Mouse (Mus musculus) embryonic facial prominence, embryonic 10.5 days (tissue): ENCODE results near the gene Zfhx3. TPM values are rescaled to one million over a fixed set of nuclear protein-coding genes. Genes with fewer than 3 reads are reported as not detected.

Experiments
- DNase-seq: peaks from one replicate; pipeline ENCODE4 v3.0.0-alpha.2; 2017; ENCODE audit warnings: low spot score
- H3K27ac ChIP-seq: fragments of 300-500 bp; sonication (generic); replicated peaks from 2 replicates; pipeline ENCODE4 v1.5.1; 2016; ENCODE audit warnings: mild to moderate bottlenecking
- H3K27me3 ChIP-seq: fragments of 300-500 bp; sonication (generic); replicated peaks from 2 replicates; pipeline ENCODE4 v1.6.1; 2016; ENCODE audit warnings: low read depth, mild to moderate bottlenecking; ENCODE audit not compliant: poor library complexity, severe bottlenecking
- H3K36me3 ChIP-seq: fragments of 300-500 bp; sonication (generic); replicated peaks from 2 replicates; pipeline ENCODE4 v1.6.1; 2016; ENCODE audit warnings: mild to moderate bottlenecking, moderate library complexity
- H3K4me1 ChIP-seq: fragments of 300-500 bp; sonication (generic); 2 replicates; pipeline ENCODE4 v1.6.1; 2016
- H3K4me3 ChIP-seq: fragments of 300-500 bp; sonication (generic); 2 replicates; pipeline ENCODE4 v1.5.1; 2016; ENCODE audit warnings: mild to moderate bottlenecking, moderate library complexity
- H3K9me3 ChIP-seq: fragments of 300-500 bp; sonication (generic); 2 replicates; pipeline ENCODE4 v1.6.1; 2016; ENCODE audit warnings: mild to moderate bottlenecking
- WGBS: fragments of 180-500 bp; shearing (Covaris S2); methylation state at CpG from one replicate; pipeline ENCODE4 v1.1.7; 2016; 5-methylcytosine and 5-hydroxymethylcytosine counted together
- polyA plus RNA-seq: library from polyadenylated mRNA; unstranded; fragments of >200 nt; fragmentation: Nextera tagmentation; extraction: Ambion mirVana; gene quantifications from 2 replicates; pipeline ENCODE4 v1.2.1, GENCODE M21; 2016

The Zfhx3 gene
- polyA plus RNA-seq, 1 experiment from 2014 or later, result 18.8 TPM

DNA sequence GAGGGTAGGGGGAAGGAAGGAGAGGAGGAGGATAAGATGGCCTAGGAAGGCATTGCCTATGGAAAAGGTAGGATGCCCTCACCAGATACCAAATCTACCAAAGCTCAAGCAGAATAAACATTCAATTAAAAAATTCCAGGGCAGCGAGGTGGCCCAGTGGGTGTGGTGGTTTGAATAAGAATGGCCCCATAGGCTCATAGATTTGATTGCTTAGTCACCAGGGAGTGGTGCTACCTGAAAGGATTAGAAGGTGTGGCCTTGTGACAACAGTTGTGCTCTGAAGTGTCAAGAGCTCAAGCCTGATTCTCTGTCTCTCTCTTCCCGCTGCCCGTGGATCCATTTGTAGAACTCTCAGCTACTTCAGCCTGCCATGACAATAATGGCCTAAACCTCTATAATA is 703.2 kb downstream of the Zfhx3 start:
- WGBS, result 72% methylated on average over 3 of the region's 3 CpGs

DNA sequence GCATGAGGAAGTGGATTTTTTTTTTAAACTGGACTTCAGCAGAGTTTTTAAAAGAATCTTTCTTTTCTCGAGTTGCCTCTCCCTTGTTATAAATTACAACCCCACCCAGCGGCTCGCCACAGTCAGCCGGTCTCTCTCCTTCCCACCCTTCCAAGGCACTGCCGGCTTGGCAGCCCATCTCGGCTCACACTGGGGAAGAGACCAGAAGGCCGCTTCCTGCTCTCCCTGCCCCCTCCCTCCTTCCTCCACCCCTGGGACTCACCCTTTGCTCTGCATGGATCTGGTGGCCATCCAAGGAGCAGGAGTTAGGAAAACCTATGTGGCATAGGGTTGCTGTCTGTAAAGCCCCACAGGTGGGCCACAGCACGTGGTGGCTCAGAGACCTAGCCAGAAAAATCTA is 705.1 kb downstream of the Zfhx3 start:
- Histone ChIP-seq H3K4me1 (peaks cover 24% of the 10 kb centered on the region), H3K27ac (no peak overlapping the region; the same call in 1 of the 2 replicates), H3K36me3 (no peaks in the 10 kb centered on the region), H3K27me3 (no peaks in the 10 kb centered on the region), H3K4me3 (no peak overlapping the region), H3K9me3 (no peaks in the 10 kb centered on the region)
- WGBS, result 43% methylated on average over 8 of the region's 8 CpGs
- DNase-seq, result no peak

More for the DNA sequence above, 703.2 kb downstream of the Zfhx3 start:
- H3K36me3 ChIP-seq, result no peaks in the 10 kb centered on the region
- no peaks in the 10 kb centered on the region for H3K9me3 ChIP-seq
- DNase-seq, result no peak
- no peak overlapping the region for H3K4me3 ChIP-seq
- H3K27ac ChIP-seq, result no peak overlapping the region
- peaks cover 24% of the 10 kb centered on the region for H3K4me1 ChIP-seq
- H3K27me3 ChIP-seq, result no peaks in the 10 kb centered on the region

DNA sequence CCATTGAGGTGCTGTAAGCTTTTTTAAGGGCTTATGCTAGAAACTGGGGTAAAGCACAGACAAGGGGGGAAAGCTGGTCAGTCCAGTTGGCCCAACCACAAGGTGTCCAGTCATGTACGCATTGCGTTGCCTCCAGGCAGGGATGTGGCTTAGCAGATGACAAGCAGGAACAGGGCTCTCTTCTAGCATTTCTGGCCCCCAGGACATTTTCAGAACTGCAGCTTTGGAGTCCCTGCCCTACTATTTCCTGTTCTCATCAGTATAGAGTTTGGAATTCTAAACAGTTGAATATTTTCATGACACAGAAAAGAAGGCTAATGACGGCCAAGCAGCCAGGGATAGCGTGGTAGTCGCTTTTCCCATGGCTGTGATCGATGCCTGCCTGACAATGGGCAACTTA is 706.5 kb downstream of the Zfhx3 start:
- DNase-seq, result no peak
- H3K4me1 ChIP-seq, result peaks cover 24% of the 10 kb centered on the region
- H3K9me3 ChIP-seq, result no peaks in the 10 kb centered on the region
- WGBS, result 76% methylated on average over 6 of the region's 6 CpGs
- no peak overlapping the region for H3K27ac ChIP-seq
- H3K36me3 ChIP-seq, result no peaks in the 10 kb centered on the region
- H3K4me3 ChIP-seq, result no peak overlapping the region
- no peaks in the 10 kb centered on the region for H3K27me3 ChIP-seq

DNA sequence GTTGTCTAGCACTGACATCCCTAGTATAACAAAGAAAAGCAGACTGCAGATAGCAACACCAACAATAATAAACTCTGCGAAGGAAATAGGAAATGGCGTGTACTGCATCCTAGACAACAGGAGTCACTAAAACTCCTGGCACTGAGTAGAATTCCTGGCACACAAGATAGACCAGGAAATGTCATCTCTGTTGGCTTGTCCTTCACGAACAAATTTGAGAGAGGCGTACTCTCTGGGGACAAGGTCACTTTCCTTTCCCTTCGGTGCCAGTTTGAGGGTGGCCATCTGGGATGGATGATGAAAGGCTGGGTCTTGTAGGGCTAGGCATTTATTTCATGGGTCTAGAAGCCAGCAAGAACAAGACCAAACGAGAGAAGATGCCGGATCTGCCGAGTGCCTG is 708.4 kb downstream of the Zfhx3 start:
- H3K9me3 ChIP-seq, result no peaks in the 10 kb centered on the region
- no peak for DNase-seq
- H3K36me3 ChIP-seq, result no peaks in the 10 kb centered on the region

DNA sequence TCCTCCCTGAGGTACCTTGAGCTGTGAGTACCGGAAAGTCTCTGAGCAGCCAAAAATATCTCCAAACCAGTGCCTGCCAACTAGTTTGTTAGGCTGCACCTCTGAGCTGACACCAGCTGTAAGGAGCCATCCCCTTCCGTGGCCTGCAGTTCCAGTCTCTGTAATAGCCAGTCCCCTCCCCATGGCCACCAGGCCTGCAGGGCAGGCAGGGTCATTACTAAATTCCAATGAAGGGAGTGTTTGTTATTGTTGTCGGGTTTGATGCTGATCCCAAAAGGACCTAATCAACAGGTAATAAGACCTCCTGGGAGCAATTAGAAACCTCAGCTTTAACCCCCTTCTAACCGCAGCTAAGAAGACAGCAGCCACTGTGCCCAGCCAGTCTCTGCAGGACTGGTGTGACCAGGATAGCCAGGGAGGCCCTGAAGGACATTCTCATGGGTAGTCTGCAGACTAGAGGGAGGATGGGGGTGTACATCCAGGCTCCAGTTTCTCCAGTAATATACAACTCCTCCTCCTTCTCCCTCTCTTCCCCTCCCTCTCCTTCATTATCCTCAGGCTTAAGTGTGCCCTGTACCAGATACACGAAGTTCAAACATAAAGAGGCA is 719.1 kb downstream of the Zfhx3 start:
- Histone ChIP-seq H3K27ac (peak overlapping the region; percentile 14; the same call in 1 of the 2 replicates), H3K4me3 (no peak overlapping the region), H3K4me1 (peaks cover 17% of the 10 kb centered on the region), H3K9me3 (no peaks in the 10 kb centered on the region), H3K27me3 (peaks cover 25% of the 10 kb centered on the region), H3K36me3 (no peaks in the 10 kb centered on the region)
- peak; percentile 43 for DNase-seq
- WGBS, result 18% methylated on average over 5 of the region's 5 CpGs

More for the DNA sequence above, 708.4 kb downstream of the Zfhx3 start:
- Histone ChIP-seq H3K4me1 (peaks cover 23% of the 10 kb centered on the region), H3K27ac (no peak overlapping the region), H3K4me3 (no peak overlapping the region), H3K27me3 (peaks cover 9% of the 10 kb centered on the region)
- 91% methylated on average over 8 of the region's 8 CpGs for WGBS

DNA sequence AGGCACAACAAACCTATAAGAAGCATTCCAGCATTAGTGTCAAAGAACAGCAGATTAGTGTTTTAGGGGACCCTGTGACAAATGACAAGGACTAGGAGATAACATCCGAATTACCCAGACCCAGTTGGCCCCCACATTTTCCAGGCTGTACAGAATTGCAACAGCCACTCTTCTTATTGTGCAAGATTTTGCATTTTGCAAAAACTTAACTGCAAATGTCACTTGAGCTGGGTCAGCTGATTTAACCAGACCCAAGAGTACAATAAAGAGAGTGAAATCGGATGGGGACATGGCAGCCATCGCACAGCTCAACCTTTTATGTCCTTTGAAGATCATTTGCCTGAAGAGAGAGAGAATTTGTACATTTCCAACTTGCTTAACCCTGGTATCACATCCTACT is 720.3 kb downstream of the Zfhx3 start:
- H3K27me3 ChIP-seq, result peaks cover 18% of the 10 kb centered on the region
- H3K27ac ChIP-seq, result no peak overlapping the region
- no peaks in the 10 kb centered on the region for H3K9me3 ChIP-seq
- H3K4me1 ChIP-seq, result peaks cover 17% of the 10 kb centered on the region
- no peak for DNase-seq
- WGBS, result 83% methylated on average over 3 of the region's 3 CpGs
- H3K4me3 ChIP-seq, result no peak overlapping the region
- H3K36me3 ChIP-seq, result no peaks in the 10 kb centered on the region

DNA sequence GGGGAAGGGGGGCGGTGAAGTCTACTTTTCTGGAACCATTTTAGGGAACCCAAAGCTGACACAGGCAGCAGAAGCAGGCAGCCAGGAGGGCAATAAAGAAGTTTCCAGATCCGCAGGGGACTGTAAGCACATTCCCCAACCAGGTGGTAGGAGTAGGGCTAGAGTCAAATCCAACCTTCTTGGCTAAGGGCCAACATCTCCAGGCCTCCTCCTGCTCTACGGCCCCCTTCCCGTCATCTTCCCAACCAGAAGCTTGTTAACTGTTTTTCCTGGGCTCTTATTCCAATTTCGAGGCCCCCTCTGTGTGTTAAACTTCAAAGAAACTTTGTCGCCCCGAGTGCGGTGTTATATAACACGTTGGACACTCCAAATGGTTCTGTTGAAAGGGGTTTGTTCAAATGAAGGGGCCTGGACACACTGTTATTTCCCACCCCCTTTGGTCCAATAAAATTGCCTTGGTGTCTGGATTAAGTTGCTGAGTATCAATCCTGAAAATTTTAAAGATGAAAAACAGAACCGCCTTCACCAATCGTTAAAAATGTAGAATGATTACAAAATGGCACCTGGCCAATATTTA is 729.6 kb downstream of the Zfhx3 start:
- WGBS, result 90% methylated on average over 11 of the region's 11 CpGs
- Histone ChIP-seq H3K36me3 (no peaks in the 10 kb centered on the region), H3K27ac (no peak overlapping the region), H3K4me3 (no peak overlapping the region), H3K9me3 (no peaks in the 10 kb centered on the region), H3K4me1 (no peaks in the 10 kb centered on the region), H3K27me3 (peaks cover 12% of the 10 kb centered on the region)
- no peak for DNase-seq

DNA sequence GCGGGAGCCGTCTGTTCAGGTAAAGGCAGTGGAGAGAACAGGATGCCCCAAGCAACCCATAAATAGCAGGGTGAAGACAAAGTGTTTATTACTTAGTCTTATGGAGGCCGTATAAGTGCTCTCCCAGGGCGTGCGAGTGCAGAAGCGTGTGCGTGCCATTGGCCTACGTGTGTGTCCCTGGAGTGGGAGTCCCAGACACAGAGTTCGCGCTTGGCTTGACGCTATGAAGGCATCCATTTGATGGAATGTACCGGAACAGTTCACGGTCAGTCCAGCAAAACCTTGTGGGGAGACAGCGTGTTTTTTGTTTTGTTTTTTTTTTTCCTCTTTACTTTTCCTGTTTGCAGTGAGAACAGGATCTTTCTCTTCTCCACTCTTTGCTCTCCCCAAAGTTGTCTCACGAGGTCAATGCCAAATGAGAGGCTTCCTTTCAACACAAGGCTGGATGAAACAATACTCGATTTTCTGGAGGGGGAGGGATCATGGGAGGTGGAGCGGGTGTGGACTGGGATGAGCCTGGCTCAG is 732.6 kb downstream of the Zfhx3 start:
- Histone ChIP-seq H3K27ac (no peak overlapping the region), H3K27me3 (peaks cover 12% of the 10 kb centered on the region), H3K9me3 (no peaks in the 10 kb centered on the region), H3K4me3 (no peak overlapping the region), H3K36me3 (no peaks in the 10 kb centered on the region), H3K4me1 (no peaks in the 10 kb centered on the region)
- DNase-seq, result no peak
- WGBS, result 71% methylated on average over 17 of the region's 17 CpGs

DNA sequence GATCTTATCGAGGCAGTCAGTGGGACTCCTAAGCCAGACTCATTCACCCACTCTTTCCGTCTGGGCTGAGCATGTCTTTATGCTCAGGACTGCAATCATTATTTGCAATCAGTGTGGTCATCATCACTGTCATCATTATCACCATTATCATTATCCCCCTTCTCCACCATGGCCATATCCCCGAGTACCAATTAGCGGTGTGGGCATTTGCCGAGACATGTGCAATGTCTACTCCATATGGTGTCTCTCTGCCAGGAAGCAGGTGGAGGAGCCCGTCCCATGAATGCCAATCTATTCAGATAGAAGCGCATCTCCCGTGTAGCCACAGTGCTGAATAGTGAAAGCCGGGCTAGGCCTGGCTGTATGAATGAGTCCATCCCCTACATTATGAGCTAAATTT is 747.2 kb downstream of the Zfhx3 start:
- WGBS, result 91% methylated on average over 9 of the region's 9 CpGs
- Histone ChIP-seq H3K4me3 (no peak overlapping the region), H3K9me3 (no peaks in the 10 kb centered on the region)

DNA sequence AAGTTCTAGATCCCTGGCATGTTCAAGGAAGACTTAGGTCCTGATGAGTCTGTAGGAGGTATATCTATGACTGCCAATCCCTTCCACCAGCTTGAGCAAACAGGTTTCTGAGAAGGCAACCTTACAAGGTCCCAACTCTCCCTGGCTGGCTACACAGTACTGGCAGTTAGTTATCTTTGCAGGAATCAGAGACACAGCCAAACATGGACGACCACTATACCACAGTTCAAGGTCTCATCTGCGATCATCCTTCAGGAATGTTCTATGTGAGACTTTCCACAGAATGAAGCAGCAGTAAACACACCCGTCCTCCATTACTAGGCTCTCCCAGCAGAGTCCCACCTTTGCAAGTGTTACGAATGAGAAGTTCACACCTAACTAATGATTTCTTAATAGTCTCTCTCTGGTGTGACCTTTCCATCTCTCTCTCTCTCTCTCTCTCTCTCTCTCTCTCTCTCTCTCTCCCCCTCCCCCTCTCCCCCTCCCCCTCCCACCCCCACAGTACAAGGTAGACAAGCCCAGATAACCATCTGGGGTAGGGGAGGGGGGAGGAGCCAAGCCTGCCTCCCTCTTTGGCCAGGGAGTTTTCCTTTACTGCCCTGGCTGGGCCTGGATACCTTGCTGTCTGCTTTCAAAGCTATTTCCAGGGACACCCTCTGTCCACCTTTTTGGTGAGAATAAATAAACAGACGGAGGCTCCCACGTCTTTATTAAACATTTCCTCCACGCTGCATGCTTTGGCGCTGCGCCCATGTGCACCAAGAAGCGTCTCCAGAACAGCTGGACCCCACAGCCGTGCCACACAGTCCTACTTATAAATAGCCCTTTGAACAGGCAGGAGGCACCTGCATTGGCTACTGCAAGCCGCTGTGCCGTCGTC is 748.4 kb downstream of the Zfhx3 start:
- H3K4me1 ChIP-seq, result peaks cover 47% of the 10 kb centered on the region
- peaks cover 51% of the 10 kb centered on the region for H3K27me3 ChIP-seq
- peak overlapping the region; percentile 53; the same call in 1 of the 2 replicates for H3K4me3 ChIP-seq
- H3K27ac ChIP-seq, result no peak overlapping the region
- no peaks in the 10 kb centered on the region for H3K9me3 ChIP-seq
- peak; percentile 55 for DNase-seq
- WGBS, result 27% methylated on average over 14 of the region's 14 CpGs
- H3K36me3 ChIP-seq, result no peaks in the 10 kb centered on the region

More for the DNA sequence above, 747.2 kb downstream of the Zfhx3 start:
- H3K4me1 ChIP-seq, result peaks cover 38% of the 10 kb centered on the region
- no peak for DNase-seq
- no peak overlapping the region for H3K27ac ChIP-seq
- peaks cover 40% of the 10 kb centered on the region for H3K27me3 ChIP-seq
- no peaks in the 10 kb centered on the region for H3K36me3 ChIP-seq

DNA sequence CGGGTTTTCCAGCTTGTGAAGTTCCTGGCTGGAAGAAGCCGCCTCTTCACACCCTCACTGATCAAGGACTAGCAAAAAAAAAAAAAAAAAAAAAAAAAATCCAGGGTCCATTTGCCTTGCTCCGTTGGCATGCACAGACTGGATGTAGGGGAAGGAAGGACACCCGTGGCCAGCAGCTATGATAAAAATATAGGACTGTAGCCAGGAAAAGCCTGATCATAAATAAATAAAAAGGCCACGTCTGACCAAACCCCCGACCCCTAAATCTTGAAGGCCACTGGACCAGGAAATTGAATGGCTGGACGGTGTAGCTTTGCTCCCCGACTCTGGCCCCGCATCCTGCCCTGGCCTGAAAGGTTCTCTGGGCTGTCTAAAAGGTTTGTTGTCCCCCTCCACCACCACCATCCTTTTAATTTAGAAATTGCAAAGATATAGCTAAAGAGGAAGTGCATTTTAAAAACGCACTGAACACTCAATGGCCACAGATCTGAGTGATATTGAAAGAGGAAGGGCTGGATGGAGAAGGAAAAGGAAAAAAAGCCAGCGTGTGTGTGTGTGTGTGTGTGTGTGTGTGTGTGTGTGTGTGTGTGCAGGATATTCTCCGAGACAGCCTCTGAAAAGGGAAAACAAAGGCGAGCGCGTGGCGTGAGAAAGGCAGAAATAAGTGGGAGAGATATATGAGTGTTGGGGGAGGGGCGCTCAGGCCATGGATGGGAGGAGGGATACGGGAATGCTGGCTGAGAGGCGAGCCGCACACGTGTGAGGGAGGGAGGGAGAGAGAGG is 749.2 kb downstream of the Zfhx3 start:
- Histone ChIP-seq H3K4me1 (peaks cover 55% of the 10 kb centered on the region), H3K9me3 (no peaks in the 10 kb centered on the region), H3K27ac (peak overlapping the region; percentile 82), H3K27me3 (peaks cover 59% of the 10 kb centered on the region), H3K4me3 (peak overlapping the region; percentile 53), H3K36me3 (no peaks in the 10 kb centered on the region)
- DNase-seq, result peak; percentile 76
- 4% methylated on average over 20 of the region's 21 CpGs for whole genome bisulfite sequencing

DNA sequence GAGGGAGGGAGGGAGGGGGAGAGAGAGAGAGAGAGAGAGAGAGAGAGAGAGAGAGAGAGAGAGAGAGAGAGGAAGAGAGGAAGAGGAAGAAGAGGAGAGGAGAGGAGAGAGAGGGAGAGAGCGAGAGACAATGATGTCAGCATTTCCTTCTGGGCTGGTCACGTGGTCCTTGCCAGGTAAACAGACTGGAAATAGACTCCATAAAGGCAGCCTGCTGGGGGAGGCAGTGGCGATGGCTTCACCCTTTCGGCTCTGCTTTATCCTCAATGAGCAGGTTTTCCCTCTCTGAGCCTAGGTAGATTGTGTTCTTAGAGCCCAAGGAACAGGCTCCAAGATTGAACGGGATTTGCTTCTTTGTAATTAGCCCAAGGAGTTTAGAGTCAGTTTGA is 749.8 kb downstream of the Zfhx3 start:
- H3K4me3 ChIP-seq, result peak overlapping the region; percentile 53
- H3K4me1 ChIP-seq, result peaks cover 60% of the 10 kb centered on the region
- no peaks in the 10 kb centered on the region for H3K9me3 ChIP-seq
- no peaks in the 10 kb centered on the region for H3K36me3 ChIP-seq
- WGBS, result 2% methylated on average over 5 of the region's 5 CpGs
- H3K27me3 ChIP-seq, result peaks cover 65% of the 10 kb centered on the region
- peak overlapping the region; percentile 82 for H3K27ac ChIP-seq
- DNase-seq, result peak; percentile 66
